Mouse (Mus musculus): Measurements from ENCODE around the gene Gpr142. TPM values are rescaled to one million over a fixed set of nuclear protein-coding genes. Genes with fewer than 3 reads are reported as not detected.

Gpr142 gene
- polyA plus RNA-seq (2012; rRNA removed; ENCODE audit: low replicate concordance), result 0.12 TPM in 1 of 2 replicates, not detected in the other

DNA sequence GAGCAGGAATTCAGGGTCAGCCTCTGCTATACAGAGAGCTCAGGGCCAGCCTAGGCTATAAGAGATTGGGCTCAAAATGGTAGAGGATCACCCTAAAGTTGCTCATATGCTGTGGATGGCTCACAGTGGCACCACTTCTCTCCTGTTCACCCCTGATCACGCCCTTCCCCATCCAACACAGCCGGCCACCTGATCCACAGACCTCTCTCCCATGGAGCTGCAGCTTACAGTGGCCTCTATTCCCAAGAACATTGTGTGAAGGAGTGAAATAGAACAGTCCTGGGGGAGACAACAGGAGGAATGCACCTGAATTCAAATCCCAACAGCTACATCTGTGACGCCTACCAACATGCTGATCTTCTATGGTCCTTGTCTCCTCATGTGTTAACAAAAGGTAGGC is at the start of gene Gpr142:
Gene Gpr142 (plus strand): TSS at position 301 of the 400 bp plus-strand sequence.

DNA sequence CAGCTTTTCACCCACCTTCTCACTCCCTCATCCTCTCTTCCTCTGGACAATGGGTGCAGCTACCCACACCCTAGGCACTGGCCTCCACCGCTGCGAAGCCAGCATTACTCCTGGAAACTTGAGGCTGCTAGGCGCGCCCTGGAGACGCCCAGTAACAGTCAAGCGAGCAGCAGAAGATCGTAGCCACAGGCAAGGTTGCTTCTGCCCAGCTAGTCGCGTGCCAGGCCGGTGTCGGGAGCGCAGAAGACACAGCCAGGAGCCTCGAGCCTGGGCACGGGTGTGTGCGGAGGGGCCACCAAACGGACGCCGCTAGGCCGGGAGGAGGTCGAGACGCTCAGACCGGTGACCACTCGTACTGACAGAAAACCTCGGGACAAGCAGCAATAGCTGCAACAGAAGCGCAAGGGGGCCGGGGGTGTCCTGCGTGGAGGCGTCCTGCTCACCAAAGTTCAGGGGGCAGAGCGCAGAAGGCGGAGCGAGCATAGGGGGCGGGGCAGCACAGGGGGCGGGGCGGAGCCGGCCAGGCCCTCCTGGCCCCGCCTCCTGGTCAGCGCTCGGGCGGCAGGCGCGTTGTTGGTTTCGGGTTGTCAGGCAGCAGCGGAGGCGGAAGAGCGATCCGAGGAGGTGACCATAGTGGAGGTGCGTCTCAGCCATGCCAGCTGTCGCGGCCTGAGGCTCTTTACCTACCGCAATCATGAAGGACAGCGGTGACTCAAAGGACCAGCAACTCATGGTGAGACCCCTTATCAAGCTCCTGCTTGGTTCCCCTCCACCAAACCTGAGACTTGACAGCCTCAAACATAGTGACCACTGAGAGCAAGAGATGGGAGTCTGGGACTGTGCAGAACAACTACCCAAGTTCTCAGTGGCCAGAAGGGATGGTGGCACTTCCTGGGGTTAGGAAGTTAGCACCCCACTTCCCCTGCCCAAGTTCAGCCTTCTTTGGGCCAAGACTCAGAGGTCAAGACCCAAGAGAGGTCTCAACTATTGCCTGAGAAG is 33.6 kb upstream of the Gpr142 start, which contains the start of gene Kif19a:
Gene Kif19a (plus strand): TSS at position 569 of the 999 bp plus-strand sequence.

DNA sequence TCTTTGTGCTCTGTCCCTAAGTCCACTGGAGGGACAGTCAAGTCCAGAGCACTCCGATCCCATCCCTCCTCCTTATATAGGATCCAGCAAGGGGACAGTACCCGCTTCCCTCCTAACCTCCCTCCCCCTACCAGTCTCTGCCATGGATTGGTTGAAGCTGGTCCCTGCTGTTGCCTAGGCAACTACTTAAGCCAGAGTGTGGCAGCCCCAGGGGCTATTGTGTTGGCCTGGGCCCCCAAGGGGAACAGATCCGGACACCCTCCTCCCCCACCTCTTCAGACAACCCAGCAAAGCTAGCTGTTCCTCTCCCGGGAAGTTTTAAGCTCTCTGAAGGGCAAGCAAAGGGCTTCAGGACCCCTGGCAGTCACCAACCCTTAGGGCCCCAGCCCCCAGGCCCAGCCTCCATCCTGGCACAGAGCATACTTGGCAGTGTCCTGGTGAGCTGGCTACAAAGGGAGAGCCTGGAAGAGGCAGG is 2.8 kb upstream of the Gpr142 start, which contains the start of gene Btbd17:
Gene Btbd17 (minus strand): TSS at position 98 of the 475 bp plus-strand sequence.

DNA sequence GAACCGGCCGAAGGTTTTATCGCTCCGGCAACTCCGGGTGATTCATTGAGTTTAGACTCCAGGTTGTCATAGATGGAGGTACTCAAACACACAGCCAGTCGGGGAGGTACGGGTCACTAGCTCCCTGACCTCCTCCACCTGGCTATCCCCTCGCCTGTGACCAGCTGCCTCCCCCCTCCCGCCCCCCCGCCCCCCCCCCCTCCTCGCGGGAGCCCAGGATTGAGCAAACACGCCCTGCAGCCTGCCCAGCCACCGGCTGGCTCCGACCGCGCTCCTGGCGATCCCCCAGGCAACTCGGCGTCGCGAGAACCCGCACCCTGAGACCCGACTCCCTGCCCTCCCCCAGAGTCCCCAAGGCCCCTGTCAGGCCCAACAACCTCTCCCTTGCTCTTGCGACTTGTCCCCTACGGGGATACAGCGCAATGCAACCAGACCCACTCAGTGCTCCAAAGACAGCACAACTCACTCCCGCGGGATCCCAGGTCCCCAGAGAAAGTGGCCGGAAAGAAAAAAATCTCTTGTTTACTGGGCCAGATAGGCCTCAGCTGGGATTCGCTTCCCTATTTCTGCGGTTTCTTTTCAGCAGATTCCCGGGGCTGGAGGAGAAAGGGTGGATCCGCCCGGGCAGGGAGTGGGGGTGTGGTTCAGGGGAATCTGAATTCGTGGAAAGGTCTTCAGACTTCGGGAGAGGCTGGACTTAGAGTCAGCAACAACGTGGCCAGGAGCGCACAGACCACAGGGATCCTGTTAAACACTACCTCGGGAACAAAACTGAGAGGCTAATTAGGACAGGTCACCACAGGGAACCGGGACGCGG is 51.9 kb downstream of the Gpr142 start, which contains the start of gene Gprc5c:
Gene Gprc5c (plus strand): TSS at position 701 of the 817 bp plus-strand sequence.

Other genes starting within 250 kb of the Gpr142 start
- gene Rpl38, start 130.4 kb upstream of the Gpr142 start, polyA plus RNA-seq (2012; rRNA removed; ENCODE audit: low replicate concordance), result 319 and 590 TPM in 2 replicates
- gene Ttyh2, start 123.5 kb upstream of the Gpr142 start, polyA plus RNA-seq (2012; rRNA removed; ENCODE audit: low replicate concordance), result 46.9 and 89.7 TPM in 2 replicates
- 2.0 and 4.2 TPM in 2 replicates for gene Dnaic2, start 71.5 kb upstream of the Gpr142 start, polyA plus RNA-seq (2012; rRNA removed; ENCODE audit: low replicate concordance)
- gene Kif19a, start 33.5 kb upstream of the Gpr142 start, polyA plus RNA-seq (2012; rRNA removed; ENCODE audit: low replicate concordance), result 1.3 and 2.2 TPM in 2 replicates
- gene Btbd17, start 3.0 kb upstream of the Gpr142 start, polyA plus RNA-seq (2012; rRNA removed; ENCODE audit: low replicate concordance), result 0.67 and 0.78 TPM in 2 replicates
- gene Gprc5c, start 52.2 kb downstream of the Gpr142 start, polyA plus RNA-seq (2012; rRNA removed; ENCODE audit: low replicate concordance), result 20.8 and 50.7 TPM in 2 replicates
- 3.3 and 4.1 TPM in 2 replicates for gene Cd300a, start 91.1 kb downstream of the Gpr142 start, polyA plus RNA-seq (2012; rRNA removed; ENCODE audit: low replicate concordance)
- 4.8 and 6.8 TPM in 2 replicates for gene Cd300lb, start 135.5 kb downstream of the Gpr142 start, polyA plus RNA-seq (2012; rRNA removed; ENCODE audit: low replicate concordance)
- gene Cd300c, start 170.2 kb downstream of the Gpr142 start, polyA plus RNA-seq (2012; rRNA removed; ENCODE audit: low replicate concordance), result 0.54 TPM in 1 of 2 replicates, not detected in the other
- 4.3 and 5.3 TPM in 2 replicates for gene Cd300ld, start 191.0 kb downstream of the Gpr142 start, polyA plus RNA-seq (2012; rRNA removed; ENCODE audit: low replicate concordance)
- gene Cd300c2, start 203.0 kb downstream of the Gpr142 start, polyA plus RNA-seq (2012; rRNA removed; ENCODE audit: low replicate concordance), result 6.8 and 17.5 TPM in 2 replicates
- gene Cd300ld2, start 217.3 kb downstream of the Gpr142 start, polyA plus RNA-seq (2012; rRNA removed; ENCODE audit: low replicate concordance), result 1.4 and 3.3 TPM in 2 replicates
- gene Cd300ld4, start 228.1 kb downstream of the Gpr142 start, polyA plus RNA-seq (2012; rRNA removed; ENCODE audit: low replicate concordance), result 3.3 TPM in 2 replicates
- 7.1 and 7.3 TPM in 2 replicates for gene Cd300ld5, start 238.8 kb downstream of the Gpr142 start, polyA plus RNA-seq (2012; rRNA removed; ENCODE audit: low replicate concordance)
- 72.6 and 85.8 TPM in 2 replicates for gene Cd300ld3, start 249.5 kb downstream of the Gpr142 start, polyA plus RNA-seq (2012; rRNA removed; ENCODE audit: low replicate concordance)